Mouse (Mus musculus): ENCODE measurements around the gene Ttc3. TPM values are rescaled to one million over a fixed set of nuclear protein-coding genes. Genes with fewer than 3 reads are reported as not detected.

The Ttc3 gene
- 8.2 and 8.9 TPM in 2 replicates for polyA plus RNA-seq (2012; rRNA removed)

DNA sequence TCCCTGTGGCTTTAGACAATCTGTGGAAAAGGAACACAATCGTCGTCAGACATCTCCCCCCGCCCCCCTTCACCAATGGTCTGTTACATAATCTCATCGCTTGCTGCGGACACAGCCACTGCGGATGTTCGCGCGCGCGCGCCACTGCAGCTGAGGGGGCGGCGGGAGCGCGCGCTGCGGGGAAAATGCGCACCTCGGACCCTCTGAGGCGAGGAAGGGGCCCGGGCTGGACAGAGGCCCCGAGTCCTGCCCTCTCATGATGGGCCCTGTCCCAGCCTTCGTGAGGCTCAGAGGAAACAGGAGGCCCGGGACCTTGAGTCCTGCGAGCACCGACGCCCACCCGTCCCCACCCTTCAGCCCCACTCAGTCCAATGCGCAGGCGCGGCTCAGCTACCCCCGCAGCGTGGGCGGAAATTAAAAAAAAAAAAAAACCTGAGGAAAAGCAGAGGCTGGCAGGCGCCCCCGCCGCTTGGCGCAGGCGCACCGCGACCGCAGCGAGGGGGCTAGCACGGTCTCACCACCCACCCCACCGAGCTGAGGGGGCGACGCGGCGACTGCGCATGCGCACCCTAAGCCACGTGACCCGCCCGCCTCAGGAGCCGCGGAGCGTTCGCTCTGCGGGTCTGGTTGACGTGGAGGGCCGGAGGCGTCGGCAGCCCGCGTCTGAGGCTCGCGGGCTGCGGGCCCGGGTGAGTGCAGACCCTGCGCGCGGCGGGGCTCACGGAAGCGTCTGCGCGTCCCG, at the start of gene Ttc3:
Ttc3 (plus strand) TSS at position 446 of the 742 bp plus-strand sequence.

DNA sequence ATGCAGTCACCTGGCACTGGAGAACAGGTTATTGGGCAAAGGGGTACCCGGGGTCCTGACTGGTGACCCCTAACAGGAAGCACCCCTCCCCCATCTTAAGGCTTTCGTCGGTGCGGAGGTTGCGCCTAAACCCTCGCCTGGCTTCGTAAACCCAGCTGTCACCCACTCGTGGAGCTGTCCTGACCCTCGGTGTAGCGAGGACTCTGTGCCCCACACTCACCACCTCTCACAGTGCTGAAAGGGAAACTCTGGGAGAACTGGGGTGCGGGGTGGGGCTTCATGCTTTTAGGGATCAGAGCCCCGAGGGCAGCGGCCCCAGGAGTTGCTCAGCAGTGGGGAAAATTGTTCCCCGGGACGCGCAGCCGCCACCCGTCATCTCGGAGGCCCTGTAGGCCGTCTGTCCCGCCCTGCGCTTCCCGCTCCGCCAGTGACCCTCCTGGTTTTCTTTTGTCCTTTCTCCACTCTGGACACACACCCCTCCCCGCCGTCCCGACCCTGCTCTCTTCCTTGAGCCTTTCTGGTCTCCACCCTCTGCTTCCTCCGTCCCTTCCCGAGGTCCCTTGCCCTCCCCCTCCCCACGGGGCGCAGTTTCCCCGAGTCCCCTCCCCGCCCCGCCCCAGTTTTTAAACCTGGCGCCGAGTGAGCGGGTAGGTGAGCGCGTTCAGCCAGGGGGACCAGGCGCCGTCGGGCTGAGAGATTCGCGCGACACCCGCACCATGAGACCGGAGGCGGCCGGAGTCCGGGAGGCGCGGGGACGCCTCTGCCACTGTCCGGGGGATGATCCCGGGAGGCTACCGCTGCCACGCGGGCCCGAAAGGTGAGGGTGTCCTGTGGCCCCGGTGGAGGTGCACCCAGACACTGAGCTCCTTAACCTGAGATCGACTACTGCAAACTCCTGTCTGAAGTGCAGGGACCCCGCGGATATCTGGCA, 42.4 kb upstream of the Ttc3 start, which contains the start of gene Ripply3:
Ripply3 (plus strand) TSS at position 640 of the 931 bp plus-strand sequence.

DNA sequence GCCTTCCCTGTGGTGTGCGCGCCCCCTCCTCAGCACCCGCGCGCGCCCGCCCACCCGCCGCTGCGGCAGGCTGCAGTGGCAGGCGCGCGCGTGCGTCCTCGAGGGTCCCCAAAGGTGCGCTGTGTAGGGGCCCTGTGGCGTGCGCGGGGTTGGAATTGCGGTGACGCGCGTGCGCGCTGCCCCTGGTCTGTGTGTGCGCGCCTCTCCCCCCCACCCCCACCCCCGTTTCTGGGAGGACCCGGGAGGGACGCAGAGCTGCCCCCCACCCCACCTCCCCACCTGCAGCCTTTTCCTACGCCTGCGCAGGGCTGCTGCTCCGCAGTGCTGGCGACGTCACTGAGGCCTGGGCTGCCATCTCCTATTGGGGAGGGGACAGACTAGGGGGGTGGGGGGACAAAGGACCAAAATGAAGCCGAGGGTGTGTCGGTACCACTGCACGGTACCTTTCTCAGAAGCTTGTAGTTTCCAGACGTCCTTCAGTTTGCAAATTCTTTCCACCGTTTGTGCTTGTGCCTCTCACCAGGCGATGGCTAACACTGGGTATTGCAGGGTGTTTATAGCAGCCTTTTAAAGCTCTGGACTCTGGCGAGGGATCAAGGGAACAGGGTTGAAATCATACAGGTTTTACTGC, 998 bp downstream of the Ttc3 start, which contains the start of gene Pigp:
Pigp (minus strand) TSS at position 542 of the 631 bp plus-strand sequence.

Other genes starting within 250 kb of the Ttc3 start
- gene Hlcs, start 57.0 kb upstream of the Ttc3 start, polyA plus RNA-seq (2012; rRNA removed), result 3.0 and 3.1 TPM in 2 replicates
- 1.3 and 1.6 TPM in 2 replicates for gene Ripply3, start 42.2 kb upstream of the Ttc3 start, polyA plus RNA-seq (2012; rRNA removed)
- 31.5 and 31.7 TPM in 2 replicates for gene Pigp, start 1.2 kb downstream of the Ttc3 start, polyA plus RNA-seq (2012; rRNA removed)
- 18.4 and 20.3 TPM in 2 replicates for gene Vps26c, start 156.2 kb downstream of the Ttc3 start, polyA plus RNA-seq (2012; rRNA removed)
- 7.8 and 9.3 TPM in 2 replicates for gene Dyrk1a, start 199.4 kb downstream of the Ttc3 start, polyA plus RNA-seq (2012; rRNA removed)